Mouse (Mus musculus) kidney, postnatal 10 days (tissue): ENCODE data around the gene Ganc.

Experiments
- DNase-seq: peaks from one replicate; pipeline ENCODE4 v3.0.0; 2021; ENCODE audit warnings: mixed read lengths

Ganc gene

DNA sequence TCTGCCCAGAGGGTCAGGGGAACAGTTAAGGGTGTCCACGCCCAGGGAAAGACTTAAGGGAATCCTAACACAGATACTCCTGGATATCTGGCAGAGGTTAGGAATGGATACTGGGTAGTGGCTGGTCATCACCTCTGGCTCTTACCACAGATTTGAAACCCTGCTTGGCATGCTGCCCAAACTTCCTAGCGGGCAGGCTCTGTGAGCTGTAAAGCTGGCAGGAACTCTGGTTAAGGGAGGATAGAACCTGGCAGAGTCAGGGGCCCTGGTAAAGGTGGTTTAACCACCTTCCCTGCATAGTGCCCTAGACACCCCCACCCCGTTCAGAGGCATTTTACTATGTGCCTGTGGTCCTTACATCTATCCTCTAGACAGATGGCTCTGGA lies 98.9 kb downstream of the Ganc start:
- DNase-seq: peak; percentile 63

DNA sequence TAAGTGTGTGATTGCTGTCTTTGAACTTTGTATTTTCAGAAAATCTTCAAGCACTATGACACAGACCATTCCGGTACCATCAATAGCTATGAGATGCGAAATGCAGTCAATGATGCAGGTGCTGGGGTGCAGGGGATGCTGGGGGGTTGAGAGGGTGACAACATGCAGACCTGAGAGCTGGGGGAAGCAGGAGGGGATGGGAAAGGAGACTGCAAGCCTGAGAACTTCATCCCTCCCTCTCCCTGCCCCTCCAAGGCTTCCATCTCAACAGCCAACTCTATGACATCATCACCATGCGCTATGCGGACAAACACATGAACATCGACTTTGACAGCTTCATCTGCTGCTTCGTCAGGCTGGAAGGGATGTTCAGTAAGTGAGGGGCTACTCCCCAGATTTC lies 99.4 kb downstream of the Ganc start:
- DNase-seq: no peak

DNA sequence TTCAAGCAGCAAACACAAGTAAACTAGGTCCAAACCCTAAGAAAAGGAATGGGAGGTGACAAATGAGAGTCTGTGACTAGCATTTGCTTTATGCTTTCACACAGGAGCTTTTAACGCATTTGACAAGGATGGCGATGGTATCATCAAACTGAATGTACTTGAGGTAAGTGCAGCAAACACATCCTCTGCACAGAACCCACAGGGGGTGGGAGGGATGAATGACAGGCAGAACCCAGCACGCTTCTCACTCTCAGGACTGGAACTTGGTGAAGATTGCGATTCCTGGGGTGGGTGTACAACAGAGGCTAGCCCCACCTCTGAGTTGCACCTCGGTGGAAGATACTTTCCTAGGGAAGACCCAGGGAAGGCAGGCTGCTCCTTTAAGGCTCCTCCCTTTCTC lies 100.3 kb downstream of the Ganc start:
- DNase-seq: no peak
